Comparison of ENCODE assay signal across 14 mouse cellular contexts in the genomic region with DNA sequence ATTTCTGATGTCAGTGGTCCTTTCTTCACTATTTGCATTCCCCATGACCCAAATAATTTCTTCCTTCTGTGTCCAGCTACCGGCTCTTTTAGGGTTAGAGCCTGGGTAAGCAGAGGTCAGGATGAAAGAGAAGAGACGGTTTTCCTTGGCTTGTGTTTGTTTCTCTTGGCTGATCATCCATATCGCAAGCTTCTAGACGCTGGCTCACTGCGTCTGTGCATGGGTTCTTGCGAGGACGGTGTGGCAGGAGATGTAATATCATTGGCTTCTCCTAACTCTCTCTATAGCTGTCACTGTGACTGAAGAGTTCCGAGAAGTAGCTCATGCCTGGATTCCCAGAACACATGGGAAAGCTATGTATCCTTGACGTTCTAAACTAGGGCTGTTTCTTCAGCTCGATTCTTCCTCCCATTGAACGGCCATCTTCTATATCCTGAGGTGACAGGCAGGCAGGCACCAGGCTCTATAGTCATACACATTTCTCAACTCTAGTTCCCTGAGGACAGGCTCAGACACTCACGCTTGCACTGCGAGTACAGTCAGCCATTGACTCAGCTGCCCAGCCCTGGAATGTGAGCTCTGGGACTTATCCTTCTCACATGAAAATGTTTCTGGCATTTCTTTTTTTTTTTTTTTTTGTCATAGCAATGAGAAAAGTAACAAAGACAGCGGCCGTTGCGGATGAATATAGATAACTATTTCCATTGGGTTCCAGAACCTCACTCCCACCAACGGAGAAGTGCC.
DNase-seq lines count a peak whose midpoint lies in the region; ATAC-seq lines count a peak whose summit lies in the region.
"Had no signal": no experiment of that assay in that cellular context is flagged by ENCODE, and none has a peak within 500 bp of the region (broad histone marks: within the 10 kb centered on the region; RNA-seq: fewer than 3 reads in every experiment).

No protein-coding gene starts in this region.

- H3K4me3 ChIP-seq in heart, embryonic 11.5 days (ENCODE audit: low read depth, low read length): no peak overlapping the region
- H3K4me3 ChIP-seq in heart, embryonic 13.5 days: peak overlapping the region; percentile 3; the same call in 1 of the 2 replicates
- H3K4me3 ChIP-seq in kidney, embryonic 16.5 days (ENCODE audit: low read length): no peak overlapping the region
- H3K4me3 ChIP-seq: megakaryocyte, embryonic 14.5 days; neural tube, embryonic 15.5 days had no signal

- H3K4me1 ChIP-seq in heart, embryonic 11.5 days (ENCODE audit: control insufficient read depth, insufficient read depth, low read length): 0 out of 2 replicates have a peak, but pooled peaks cover 8% of the 10 kb centered on the region
- H3K4me1 ChIP-seq in heart, embryonic 13.5 days: peaks cover 17% of the 10 kb centered on the region
- peaks cover 29% of the 10 kb centered on the region for H3K4me1 ChIP-seq in kidney, embryonic 16.5 days (ENCODE audit: insufficient read depth, low read length)
- H3K4me1 ChIP-seq: megakaryocyte, embryonic 14.5 days had no signal

- no peaks in the 10 kb centered on the region for H3K9me3 ChIP-seq in heart, embryonic 11.5 days (replicated peaks; ENCODE audit: control insufficient read depth, low read length)
- no peaks in the 10 kb centered on the region for H3K9me3 ChIP-seq in heart, embryonic 13.5 days
- no peaks in the 10 kb centered on the region for H3K9me3 ChIP-seq in kidney, embryonic 16.5 days (ENCODE audit: low read length)
- H3K9me3 ChIP-seq: megakaryocyte, embryonic 14.5 days; neural tube, embryonic 15.5 days had no signal

- H3K27ac ChIP-seq in heart, embryonic 11.5 days (ENCODE audit: low read depth, low read length): no peak overlapping the region
- H3K27ac ChIP-seq in heart, embryonic 13.5 days (replicated peaks): peak overlapping the region; percentile 65
- H3K27ac ChIP-seq in kidney, embryonic 16.5 days (ENCODE audit: low read length): peak overlapping the region; percentile 70; the same call in 1 of the 2 replicates
- H3K27ac ChIP-seq: neural tube, embryonic 15.5 days had no signal

- no peaks in the 10 kb centered on the region for H3K27me3 ChIP-seq in heart, embryonic 11.5 days (ENCODE audit: control insufficient read depth, insufficient read depth, low read length)
- no peaks in the 10 kb centered on the region for H3K27me3 ChIP-seq in heart, embryonic 13.5 days (replicated peaks)
- H3K27me3 ChIP-seq in kidney, embryonic 16.5 days (ENCODE audit: insufficient read depth, low read length): 0 out of 2 replicates have a peak, but pooled peaks cover 3% of the 10 kb centered on the region
- H3K27me3 ChIP-seq: megakaryocyte, embryonic 14.5 days; neural tube, embryonic 15.5 days had no signal

- DNase-seq in heart, adult 11 months: peak; percentile 90
- peak; percentile 89 for DNase-seq in adipocyte (ENCODE audit: low spot score)
- DNase-seq in layer of hippocampus, adult 9-11 months: no peak
- DNase-seq in urinary bladder, postnatal 14 days (ENCODE audit: low spot score): no peak
- DNase-seq: cerebellum, adult 11-12 months; gastrocnemius, postnatal 36 days; right cerebral cortex, postnatal 4 days; thymus, postnatal 36 days had no signal

- no peak for ATAC-seq in heart, embryonic 11.5 days (replicated peaks; ENCODE audit: insufficient number of reproducible peaks, low FRiP score, low TSS enrichment)
- ATAC-seq in heart, embryonic 13.5 days (ENCODE audit: extremely low read depth, insufficient number of reproducible peaks, low FRiP score, low TSS enrichment): no peak
- ATAC-seq in kidney, embryonic 16.5 days (ENCODE audit: low FRiP score, low TSS enrichment): peak; percentile 58; the same call in 1 of the 2 replicates
- no peak for ATAC-seq in cerebellum, adult (ENCODE audit: insufficient number of reproducible peaks, low FRiP score, low TSS enrichment)

- H3K4me2 ChIP-seq in heart, embryonic 11.5 days: no peak overlapping the region
- peak overlapping the region; percentile 46 for H3K4me2 ChIP-seq in heart, embryonic 13.5 days
- H3K4me2 ChIP-seq in kidney, embryonic 16.5 days (replicated peaks; ENCODE audit: low read depth, low read length): 0 out of 2 replicates have a peak overlapping the region, but pooled peaks have one; percentile 2
- H3K4me2 ChIP-seq: neural tube, embryonic 15.5 days had no signal

- no peak overlapping the region for H3K9ac ChIP-seq in heart, embryonic 11.5 days (ENCODE audit: low read depth, low read length)
- no peak overlapping the region for H3K9ac ChIP-seq in heart, embryonic 13.5 days
- no peak overlapping the region for H3K9ac ChIP-seq in kidney, embryonic 16.5 days (replicated peaks; ENCODE audit: low read length)
- H3K9ac ChIP-seq: neural tube, embryonic 15.5 days had no signal

- H3K36me3 ChIP-seq in heart, embryonic 11.5 days (ENCODE audit: control insufficient read depth, insufficient read depth, low read length): no peaks in the 10 kb centered on the region
- H3K36me3 ChIP-seq in heart, embryonic 13.5 days: no peaks in the 10 kb centered on the region
- H3K36me3 ChIP-seq in kidney, embryonic 16.5 days (ENCODE audit: insufficient read depth, low read length): no peaks in the 10 kb centered on the region
- H3K36me3 ChIP-seq: neural tube, embryonic 15.5 days had no signal

- 75% methylated on average over 17 of the region's 17 CpGs for WGBS in heart, embryonic 11.5 days (ENCODE audit: insufficient replicate concordance)
- 60% methylated on average over 17 of the region's 17 CpGs for WGBS in heart, embryonic 13.5 days
- WGBS in kidney, embryonic 16.5 days: 39% methylated on average over 17 of the region's 17 CpGs

Comparison
In these comparisons a context has a peak if more than half of its experiments do, and no peak if none do; other contexts are left out.
1. DNase-seq: peak in heart, adult 11 months (single experiment) and adipocyte (single experiment); none in layer of hippocampus, adult 9-11 months (single experiment) and urinary bladder, postnatal 14 days (single experiment).